ENCODE assay signal across 7 mouse cellular contexts in genomic region chr5:23224759-23225536, GRCm38 (mm10).
DNase-seq lines count a peak whose midpoint lies in the region; ATAC-seq and TF ChIP-seq lines count a peak whose summit lies in the region.

No protein-coding gene starts in this region.

- H3K9me3 ChIP-seq in ES-E14 (ENCODE audit: control insufficient read depth, insufficient read depth, low read depth, low read length): no peaks in the 10 kb centered on the region
- no peaks in the 10 kb centered on the region for H3K9me3 ChIP-seq in embryonic facial prominence, embryonic 11.5 days (replicated peaks; ENCODE audit: control insufficient read depth, low read length)
- H3K9me3 ChIP-seq in heart, embryonic 15.5 days (replicated peaks): no peaks in the 10 kb centered on the region
- H3K9me3 ChIP-seq in lung, postnatal 0 days (ENCODE audit: low read length): no peaks in the 10 kb centered on the region

- peak; percentile 74 for TF ChIP-seq CTCF in lung, postnatal 0 days (IDR thresholded peaks at IDR 0.05)

- in situ Hi-C loops in ES-E14 (cut with MboI; ENCODE audit: low sequenced_read_pairs in 2 of 2, unreplicated experiment in 2 of 2): no loop called here

- ATAC-seq in embryonic facial prominence, embryonic 11.5 days (replicated peaks; ENCODE audit: insufficient number of reproducible peaks, low FRiP score, low TSS enrichment, low read depth): peak; percentile 84
- no peak for ATAC-seq in heart, embryonic 15.5 days (replicated peaks; ENCODE audit: insufficient number of reproducible peaks, insufficient read depth, low FRiP score, low read depth)
- peak; percentile 60 for ATAC-seq in lung, postnatal 0 days

- 0 out of 4 replicates have a peak, but pooled peaks cover 0 to 7% of the 10 kb centered on the region in 2 experiments for H3K4me1 ChIP-seq in ES-E14 (ENCODE audit: control insufficient read depth in 2 of 2, insufficient read depth in 2 of 2, low read length in 2 of 2, poor library complexity in 1 of 2)
- no peaks in the 10 kb centered on the region for H3K4me1 ChIP-seq in embryonic facial prominence, embryonic 11.5 days (ENCODE audit: control insufficient read depth, insufficient read depth, low read length)
- H3K4me1 ChIP-seq in heart, embryonic 15.5 days (replicated peaks): peaks cover 2% of the 10 kb centered on the region; the same call in 1 of the 2 replicates
- no peaks in the 10 kb centered on the region for H3K4me1 ChIP-seq in lung, postnatal 0 days (ENCODE audit: insufficient read depth, low read depth, low read length)

- no peaks in the 10 kb centered on the region for H3K27me3 ChIP-seq in embryonic facial prominence, embryonic 11.5 days (ENCODE audit: control insufficient read depth, insufficient read depth, low read length)
- no peaks in the 10 kb centered on the region for H3K27me3 ChIP-seq in heart, embryonic 15.5 days
- no peaks in the 10 kb centered on the region for H3K27me3 ChIP-seq in lung, postnatal 0 days (replicated peaks; ENCODE audit: insufficient read depth, low read length)

- DNase-seq in ES-E14 (ENCODE audit: low read depth, low spot score): peak; percentile 69
- DNase-seq in adrenal gland, postnatal 25 days: peak; percentile 16
- DNase-seq in embryonic facial prominence, embryonic 11.5 days (ENCODE audit: low spot score): peak; percentile 85
- DNase-seq in kidney, postnatal 36 days: peak; percentile 31 to 70
- DNase-seq in lung, postnatal 0 days (ENCODE audit: low spot score): peak; percentile 53
- peak; percentile 44 for DNase-seq in right cerebral cortex, adult 18-20 months

- H3K4me2 ChIP-seq in embryonic facial prominence, embryonic 11.5 days (ENCODE audit: low read depth, low read length): peak overlapping the region; percentile 41; the same call in 1 of the 2 replicates
- peak overlapping the region; percentile 70 for H3K4me2 ChIP-seq in heart, embryonic 15.5 days
- H3K4me2 ChIP-seq in lung, postnatal 0 days (replicated peaks; ENCODE audit: low read depth, low read length): peak overlapping the region; percentile 52

- H3K4me3 ChIP-seq in ES-E14 (ENCODE audit: insufficient read depth in 1 of 2, low read depth in 1 of 2, low read length in 2 of 2, poor library complexity in 1 of 2, severe bottlenecking in 1 of 2): peak overlapping the region in 1 of 2 experiments; percentile 29; a peak in 1 of 4 replicates
- H3K4me3 ChIP-seq in embryonic facial prominence, embryonic 11.5 days (ENCODE audit: low read depth, low read length): no peak overlapping the region
- peak overlapping the region; percentile 53 for H3K4me3 ChIP-seq in heart, embryonic 15.5 days
- H3K4me3 ChIP-seq in lung, postnatal 0 days (ENCODE audit: low read depth, low read length): peak overlapping the region; percentile 31; the same call in 1 of the 2 replicates

- WGBS in embryonic facial prominence, embryonic 11.5 days: 25% methylated on average over 14 of the region's 14 CpGs
- 14% methylated on average over 14 of the region's 14 CpGs for WGBS in heart, embryonic 15.5 days
- 13% methylated on average over 14 of the region's 14 CpGs for WGBS in lung, postnatal 0 days

- no peak for TF ChIP-seq EP300 in lung, postnatal 0 days (IDR thresholded peaks at IDR 0.05)

- no peak overlapping the region for H3K9ac ChIP-seq in ES-E14 (ENCODE audit: insufficient read depth, low read depth, low read length, poor library complexity, severe bottlenecking)
- H3K9ac ChIP-seq in embryonic facial prominence, embryonic 11.5 days (replicated peaks; ENCODE audit: low read length): peak overlapping the region; percentile 2; the same call in 1 of the 2 replicates
- peak overlapping the region; percentile 52 for H3K9ac ChIP-seq in heart, embryonic 15.5 days
- H3K9ac ChIP-seq in lung, postnatal 0 days (replicated peaks; ENCODE audit: low read depth): 0 out of 2 replicates have a peak overlapping the region, but pooled peaks have one; percentile 26

- H3K27ac ChIP-seq in ES-E14 (ENCODE audit: insufficient read depth, low read depth, low read length, poor library complexity, severe bottlenecking): no peak overlapping the region
- H3K27ac ChIP-seq in embryonic facial prominence, embryonic 11.5 days (replicated peaks; ENCODE audit: low read depth, low read length): no peak overlapping the region
- no peak overlapping the region for H3K27ac ChIP-seq in heart, embryonic 15.5 days
- H3K27ac ChIP-seq in lung, postnatal 0 days (ENCODE audit: low read length): no peak overlapping the region

- H3K36me3 ChIP-seq in ES-E14 (ENCODE audit: control insufficient read depth, insufficient read depth, low read length, poor library complexity, severe bottlenecking): no peaks in the 10 kb centered on the region
- no peaks in the 10 kb centered on the region for H3K36me3 ChIP-seq in embryonic facial prominence, embryonic 11.5 days (replicated peaks; ENCODE audit: control insufficient read depth, insufficient read depth, low read depth, low read length)
- H3K36me3 ChIP-seq in heart, embryonic 15.5 days: no peaks in the 10 kb centered on the region
- H3K36me3 ChIP-seq in lung, postnatal 0 days (ENCODE audit: insufficient read depth, low read length): no peaks in the 10 kb centered on the region

TF ChIP-seq in ES-E14, 5 proteins besides CTCF, POLR2A, EP300 and RAD21:
- peak; percentile 60 for TF ChIP-seq ZC3H11A (IDR thresholded peaks at IDR 0.05; ENCODE audit: borderline replicate concordance, low read depth, low read length)
- peak; percentile 99 for TF ChIP-seq ZNF384 (IDR thresholded peaks at IDR 0.05; ENCODE audit: low read depth, low read length)
- TF ChIP-seq MAFK (IDR thresholded peaks at IDR 0.05; ENCODE audit: insufficient read depth, low read depth, low read length): 0 out of 2 replicates have a peak, but pooled peaks have one; percentile 27
- no peak for TF ChIP-seq HCFC1 (IDR thresholded peaks at IDR 0.05; ENCODE audit: borderline replicate concordance, insufficient read depth, low read length)
- TF ChIP-seq CHD2 (IDR thresholded peaks at IDR 0.05; ENCODE audit: low read depth, low read length): no peak
TF ChIP-seq in ES-E14: peak in this region for 3.

Comparison
In these comparisons a context has a peak if more than half of its experiments do, and no peak if none do; other contexts are left out.
1. DNase-seq: peak in every context shown above with its lines; median percentile 85 in embryonic facial prominence, embryonic 11.5 days; 69 in ES-E14; 53 in lung, postnatal 0 days; 50 in kidney, postnatal 36 days; 44 in right cerebral cortex, adult 18-20 months; 16 in adrenal gland, postnatal 25 days.